Mouse (Mus musculus) neural tube, embryonic 10.5 days (tissue): ENCODE measurements around the gene Sirt4.
"Not testable (repeated sequence)": the region's sequence is repeated elsewhere in the genome, so short reads cannot be mapped to it uniquely, and the experiment has no call there.

Experiments used
- DNase-seq: peaks from one replicate; pipeline ENCODE4 v3.0.0-alpha.2; 2017; ENCODE audit warnings: low spot score; ENCODE audit errors: extremely low spot score

The Sirt4 gene

DNA sequence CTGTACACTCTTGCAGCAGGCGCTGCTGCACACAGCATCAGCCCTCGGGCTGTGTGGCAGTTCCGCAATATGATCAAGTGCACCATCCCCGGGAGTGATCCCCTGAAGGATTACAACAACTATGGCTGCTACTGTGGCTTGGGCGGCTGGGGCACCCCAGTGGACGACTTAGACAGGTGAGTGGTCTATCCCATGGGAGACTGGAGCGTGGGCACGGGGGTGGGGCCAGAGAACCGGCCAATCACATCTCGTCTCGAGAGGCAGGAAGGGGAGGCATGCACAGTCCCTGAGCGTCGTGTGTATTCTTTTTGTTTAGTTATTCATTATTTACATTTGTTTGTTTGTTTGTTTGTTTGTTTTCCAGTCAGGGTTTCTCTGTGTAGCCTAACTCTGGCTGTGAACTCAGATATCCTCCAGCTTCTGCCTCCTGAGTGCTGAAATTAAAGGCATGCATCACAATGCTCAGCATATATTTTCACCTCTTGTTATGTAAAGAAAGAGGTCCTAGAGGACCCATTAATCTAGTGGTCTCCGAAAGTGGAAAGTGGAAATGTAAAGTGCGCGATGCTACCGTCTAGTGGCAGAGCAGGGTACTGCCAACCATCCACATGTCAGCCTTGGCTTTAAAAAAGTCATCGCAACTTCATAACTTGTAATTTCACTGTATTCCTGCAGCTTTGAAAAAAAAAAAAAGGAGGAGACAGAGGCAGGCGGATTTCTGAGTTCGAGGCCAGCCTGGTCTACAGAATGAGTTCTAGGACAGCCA is 13.6 kb downstream of the Sirt4 start:
- peak; percentile 59 for DNase-seq

- DNase-seq: no peak
These were observed 14.7 kb downstream of the Sirt4 start for GRCm38 (mm10) chr5:115469791-115470190.

DNA sequence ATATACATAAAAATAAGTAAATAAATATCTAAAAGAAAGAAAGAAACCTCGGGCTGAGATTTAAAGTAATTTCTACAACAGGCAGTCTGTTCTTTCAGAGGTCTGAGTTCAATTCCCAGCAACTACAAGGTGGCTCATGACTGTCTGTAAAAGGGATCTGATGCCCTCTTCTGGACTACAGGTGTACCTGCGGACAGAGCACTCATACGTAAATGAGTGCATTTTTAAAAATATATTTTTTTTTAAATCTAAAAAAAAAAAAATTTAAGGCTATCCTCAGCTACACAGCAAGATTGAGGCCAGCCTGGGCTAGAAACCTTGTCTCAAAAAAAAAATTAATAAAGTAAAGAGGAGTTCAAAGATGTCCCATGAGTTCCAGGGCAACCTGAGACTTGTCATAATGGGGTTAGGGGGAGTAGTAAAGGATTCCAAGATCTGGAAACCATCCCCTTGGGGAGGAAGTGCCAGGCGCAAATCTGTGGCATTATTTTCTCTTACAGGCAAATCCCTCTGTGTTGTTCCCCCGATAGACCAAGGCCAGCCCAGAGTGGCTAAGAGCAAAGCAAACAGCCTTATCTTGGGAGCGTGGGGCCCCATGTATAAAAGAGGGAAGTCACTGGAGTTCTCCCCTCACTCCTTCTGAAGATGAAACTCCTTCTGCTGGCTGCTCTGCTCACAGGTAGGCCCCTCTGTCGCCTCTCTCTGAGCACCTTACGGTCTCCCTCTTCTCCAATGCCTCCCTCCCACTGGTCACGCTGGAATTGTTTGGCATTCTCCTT is 18.7 kb downstream of the Sirt4 start, which contains the start of gene Pla2g1b:
TSS of gene Pla2g1b (plus strand) at position 621 of the 779 bp plus-strand sequence.
- DNase-seq: no peak

- no peak for DNase-seq
These were observed 20.0 kb downstream of the Sirt4 start for GRCm38 (mm10) chr5:115464408-115465115.

- DNase-seq: no peak
These were observed 25.6 kb downstream of the Sirt4 start for GRCm38 (mm10) chr5:115458918-115459317.

DNA sequence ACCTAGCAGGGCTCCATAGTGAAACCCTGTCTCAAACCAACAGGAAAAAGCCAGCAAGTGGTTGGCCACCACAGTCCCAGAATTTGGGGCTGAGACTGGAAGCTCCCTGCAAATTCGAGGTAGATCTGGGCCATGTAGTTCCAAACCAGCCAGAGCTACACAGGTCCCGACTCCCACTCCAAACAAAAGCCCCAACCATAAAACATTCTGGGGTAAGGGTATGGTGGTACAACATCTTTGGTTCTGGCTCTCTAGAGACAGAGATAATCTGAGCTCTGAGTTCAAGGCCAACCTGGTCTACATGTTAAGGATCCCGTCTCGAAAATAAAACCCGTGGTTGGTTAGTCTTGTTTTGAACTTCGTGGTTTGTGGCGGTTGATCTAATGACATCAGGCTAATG is 28.7 kb downstream of the Sirt4 start:
- DNase-seq: no peak

GRCm38 (mm10) chr5:115454422-115455090 is 30.0 kb downstream of the Sirt4 start:
- DNase-seq: no peak

- no peak for DNase-seq
These were observed 33.9 kb downstream of the Sirt4 start for GRCm38 (mm10) chr5:115450410-115451317.

DNA sequence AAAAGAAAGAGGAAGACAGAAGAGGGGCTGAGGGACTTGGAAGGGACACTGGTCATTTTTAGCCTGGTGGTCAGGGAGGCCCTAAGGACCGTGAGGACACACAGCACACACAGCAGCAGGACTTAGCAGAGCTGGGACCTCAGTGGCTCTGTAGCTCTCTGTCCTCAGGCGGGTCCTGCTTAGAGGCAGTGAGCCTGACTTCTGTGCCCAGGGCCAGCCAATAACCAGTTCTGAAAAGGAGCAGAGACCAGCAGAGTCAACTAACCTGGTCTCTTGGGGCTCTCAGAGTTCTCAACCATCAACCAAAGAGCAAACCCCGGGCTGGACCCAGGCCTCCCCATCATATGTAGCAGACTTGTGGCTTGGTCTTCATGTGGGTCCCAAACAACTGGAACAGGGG is 35.3 kb downstream of the Sirt4 start:
- DNase-seq: no peak

GRCm38 (mm10) chr5:115447108-115447507 is 37.4 kb downstream of the Sirt4 start:
- no peak for DNase-seq

DNA sequence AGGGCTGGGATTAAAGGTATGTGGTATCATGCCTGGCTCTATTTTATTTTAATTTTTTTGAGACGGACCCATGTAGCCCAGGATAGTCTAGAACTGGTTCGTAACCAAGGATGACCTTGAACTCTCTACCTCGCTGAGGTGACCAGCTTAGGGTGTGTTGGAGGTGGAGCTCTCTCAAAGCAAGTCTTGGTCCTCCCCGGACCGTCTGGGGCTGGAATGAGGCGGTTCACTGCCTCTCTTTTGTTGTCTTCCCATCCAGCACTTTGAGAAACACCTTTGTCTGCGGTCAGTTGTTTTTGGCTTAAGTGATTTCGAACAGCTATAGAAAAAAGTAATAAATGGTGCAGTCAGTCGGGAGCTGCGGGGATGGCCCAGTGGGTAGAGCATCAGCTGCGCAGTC is 40.4 kb downstream of the Sirt4 start:
- no peak for DNase-seq

DNA sequence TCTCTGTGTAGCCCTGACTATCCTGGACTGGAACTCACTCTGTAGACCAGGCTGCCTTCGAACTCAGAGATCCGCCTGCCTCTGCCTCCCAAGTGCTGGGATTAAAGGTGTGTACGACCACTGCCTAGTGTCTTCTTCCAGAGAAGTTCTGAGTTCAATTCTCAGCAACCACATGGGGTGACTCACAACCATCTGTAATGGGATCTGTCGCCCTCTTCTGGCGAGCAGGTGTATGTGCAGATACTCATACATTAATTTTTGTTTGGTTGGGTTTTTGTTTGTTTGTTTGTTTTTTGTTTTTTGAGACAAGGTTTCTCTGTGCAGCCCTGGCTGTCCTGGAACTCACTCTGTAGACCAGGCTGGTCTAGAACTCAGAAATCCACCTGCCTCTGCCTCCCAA is 41.9 kb downstream of the Sirt4 start:
- DNase-seq: not testable (repeated sequence)

DNA sequence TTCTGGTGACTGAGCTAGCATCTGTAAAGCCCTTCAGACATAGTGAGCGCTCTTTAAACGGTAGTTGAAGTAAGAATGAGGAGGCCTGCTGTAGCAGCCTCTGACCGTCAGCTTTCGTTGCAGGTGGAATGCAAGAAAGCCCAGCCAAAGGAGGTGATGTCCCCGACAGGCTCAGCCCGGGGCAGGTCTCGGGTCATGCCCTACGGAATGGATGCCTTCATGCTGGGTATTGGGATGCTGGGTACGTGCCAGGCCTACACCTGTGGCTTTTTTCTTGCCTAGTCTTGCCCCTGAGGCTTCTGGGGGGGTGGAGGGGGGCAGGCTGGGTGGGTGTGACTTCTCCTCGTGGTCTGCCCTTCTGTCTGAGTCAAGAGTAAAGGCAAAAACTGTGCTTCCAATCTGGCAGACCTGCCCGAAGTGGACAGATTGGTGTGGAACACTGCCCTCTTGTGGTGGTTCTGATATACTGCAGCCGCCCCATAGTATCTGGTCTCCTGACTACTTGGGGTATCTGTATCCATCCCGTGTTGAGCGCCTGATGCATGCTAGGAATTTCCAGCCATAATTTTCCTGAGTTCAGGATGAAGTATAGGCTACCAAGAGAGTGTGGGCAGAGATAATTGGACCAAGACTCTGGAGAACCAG is 43.2 kb downstream of the Sirt4 start:
- DNase-seq: peak; percentile 82

GRCm38 (mm10) chr5:115438667-115439066 is 45.9 kb downstream of the Sirt4 start:
- DNase-seq: no peak

- peak; percentile 52 for DNase-seq
These were observed 46.6 kb downstream of the Sirt4 start for GRCm38 (mm10) chr5:115437945-115438315.

DNA sequence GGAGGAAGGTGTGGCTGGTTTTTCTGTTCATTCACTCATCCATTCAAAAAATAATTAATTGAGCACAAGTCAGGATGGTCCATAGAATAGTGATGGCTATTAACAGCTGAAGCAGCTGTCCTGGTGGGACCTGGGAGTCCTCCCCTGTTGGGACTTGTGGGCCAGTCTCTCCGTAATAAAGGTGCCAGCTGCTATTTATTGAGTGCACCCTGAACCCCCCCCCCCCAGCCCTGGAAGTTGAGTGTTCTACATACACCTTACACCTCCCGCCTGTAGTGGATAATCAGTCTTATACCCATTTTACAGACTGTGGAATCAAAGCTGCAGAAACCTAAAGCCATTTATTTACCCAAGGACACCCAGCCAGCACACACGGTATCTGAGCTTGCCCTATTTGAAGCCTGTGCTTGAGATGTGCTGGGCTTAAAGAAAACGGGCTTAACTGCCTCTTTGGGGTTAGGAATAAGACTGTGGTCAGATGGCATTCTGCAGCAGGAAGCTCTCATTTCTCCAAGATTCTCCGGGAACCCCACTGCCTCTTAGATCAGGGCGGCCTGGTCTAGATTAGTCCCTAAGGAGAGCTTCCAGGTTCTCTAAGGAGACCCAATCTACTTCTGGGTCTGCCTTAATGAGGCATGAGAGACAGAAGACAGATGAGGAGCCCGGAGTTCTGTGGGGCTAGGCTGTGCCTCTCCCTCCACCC is 47.1 kb downstream of the Sirt4 start:
- DNase-seq: peak; percentile 50

GRCm38 (mm10) chr5:115436421-115437124 is 48.0 kb downstream of the Sirt4 start:
- peak; percentile 94 for DNase-seq

DNA sequence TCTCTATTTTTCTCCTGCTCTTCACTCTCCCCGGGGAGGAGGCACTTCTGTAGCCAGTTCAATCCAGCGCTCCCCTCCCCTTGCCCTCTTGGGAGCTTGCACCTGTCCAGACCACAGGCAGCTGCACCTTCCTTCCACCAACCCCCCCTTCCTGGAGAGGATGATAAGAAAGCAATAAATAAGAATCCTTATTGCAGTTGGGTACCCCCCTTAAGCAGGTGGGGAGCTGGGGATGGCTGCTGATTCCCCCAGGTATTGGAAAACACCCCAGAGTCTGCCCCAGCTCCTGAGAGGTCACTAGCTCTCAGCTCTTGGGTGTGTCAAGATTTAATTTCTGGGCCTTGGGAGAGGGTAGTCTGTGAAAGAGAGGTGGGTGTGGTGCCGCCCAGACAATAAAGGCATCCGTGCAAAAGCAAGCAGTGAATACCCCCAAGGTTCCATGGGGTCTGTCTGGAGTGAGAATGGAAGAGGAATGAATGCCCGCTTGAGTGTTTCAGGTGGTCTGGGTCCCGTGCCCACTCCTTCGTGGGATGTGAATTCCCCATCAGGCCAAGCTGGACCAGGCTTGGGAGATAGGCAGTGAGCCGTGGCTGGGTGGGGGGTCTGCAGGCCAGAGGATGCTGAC is 48.7 kb downstream of the Sirt4 start:
- DNase-seq: peak; percentile 43
